ENCODE assay signal across 18 mouse cellular contexts in the genomic region with DNA sequence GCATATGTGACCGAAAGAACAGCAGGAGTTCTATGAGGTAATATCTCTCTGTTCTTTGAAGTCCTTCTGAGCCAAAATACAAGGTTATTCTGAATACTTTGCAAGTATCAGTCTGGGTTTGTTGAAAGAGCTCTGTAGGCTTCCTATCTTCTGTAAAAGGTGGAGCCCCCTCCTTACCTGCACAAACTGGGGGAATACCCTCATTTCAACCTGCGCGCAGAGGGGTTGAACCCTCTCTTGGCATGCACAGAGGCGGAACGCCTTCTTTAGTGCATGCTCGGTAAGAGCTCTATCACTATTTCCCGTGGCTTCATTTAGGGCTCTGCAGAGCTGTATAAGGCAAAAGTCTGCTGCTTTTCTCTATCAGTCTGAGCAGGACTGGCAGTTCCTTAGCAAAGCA.
"Had no signal": no experiment of that assay in that cellular context is flagged by ENCODE, and none has a peak within 500 bp of the region (broad histone marks: within the 10 kb centered on the region; RNA-seq: fewer than 3 reads in every experiment).

No protein-coding gene starts in this region.

- H3K27ac ChIP-seq: kidney, postnatal 0 days; layer of hippocampus, adult 2 months; limb, embryonic 10.5 days; limb, embryonic 13.5 days; midbrain, embryonic 12.5 days; midbrain, embryonic 15.5 days; neural tube, embryonic 12.5 days; stomach, embryonic 15.5 days had no signal

- H3K9ac ChIP-seq: limb, embryonic 13.5 days; midbrain, embryonic 12.5 days; midbrain, embryonic 15.5 days; neural tube, embryonic 12.5 days; stomach, embryonic 15.5 days had no signal

- H3K36me3 ChIP-seq: limb, embryonic 10.5 days; limb, embryonic 13.5 days; midbrain, embryonic 12.5 days; midbrain, embryonic 15.5 days; neural tube, embryonic 12.5 days; stomach, embryonic 15.5 days had no signal

- ATAC-seq: intestine, postnatal 0 days; midbrain, embryonic 15.5 days had no signal

- DNase-seq: kidney, adult 2 months; kidney, postnatal 25 days; layer of hippocampus, adult 9-11 months; lung, adult 2 months; lung, postnatal 14 days; lung, postnatal 4 days; retina, postnatal 1 day; right cerebral cortex, postnatal 25 days; thymus, postnatal 25 days had no signal

- H3K27me3 ChIP-seq: limb, embryonic 13.5 days; midbrain, embryonic 12.5 days; midbrain, embryonic 15.5 days; neural tube, embryonic 12.5 days; stomach, embryonic 15.5 days had no signal

- H3K4me2 ChIP-seq: limb, embryonic 13.5 days; midbrain, embryonic 12.5 days; midbrain, embryonic 15.5 days; neural tube, embryonic 12.5 days; stomach, embryonic 15.5 days had no signal

- H3K4me3 ChIP-seq: layer of hippocampus, adult 2 months; limb, embryonic 10.5 days; limb, embryonic 13.5 days; midbrain, embryonic 12.5 days; midbrain, embryonic 15.5 days; neural tube, embryonic 12.5 days; stomach, embryonic 15.5 days had no signal

- H3K9me3 ChIP-seq: midbrain, embryonic 15.5 days; neural tube, embryonic 12.5 days; stomach, embryonic 15.5 days had no signal

- H3K4me1 ChIP-seq: limb, embryonic 10.5 days; limb, embryonic 13.5 days; midbrain, embryonic 15.5 days; neural tube, embryonic 12.5 days; stomach, embryonic 15.5 days had no signal
